Mouse (Mus musculus) adrenal gland, adult (tissue): ENCODE measurements at regions not wholly inside any gene's neighbourhood (a gene's known extent, or its start where the extent isn't known, plus 50 kb on each side); places are given as distances from the start of the nearest gene placed in this dataset.

ENCODE experiments used
- DNase-seq, 2 experiments: peaks; one replicate each; pipeline ENCODE4 v3.0.0; 2022 to 2023; ENCODE audit warnings: low spot score in 1 of 2; ENCODE audit not compliant: inconsistent age in 2 of 2

- peak; percentile 4 to 24 for DNase-seq
These were observed 70.9 kb upstream of the Gas2 start for GRCm38 (mm10) chr7:51790690-51791560.

GRCm38 (mm10) chr7:51791561-51791863 is 70.3 kb upstream of the Gas2 start:
- DNase-seq, result no peak
